Mouse (Mus musculus) ES-Bruce4 (cell line): Measurements from ENCODE around the gene Dusp10.

Source experiments
- CTCF ChIP-seq: IDR thresholded peaks from one replicate; pipeline ENCODE4 v1.8.1; 2011; ENCODE audit warnings: low read depth, low read length
- POLR2A ChIP-seq: IDR thresholded peaks from one replicate; pipeline ENCODE4 v1.8.1; 2011; ENCODE audit warnings: low read length; ENCODE audit not compliant: insufficient read depth

DNA sequence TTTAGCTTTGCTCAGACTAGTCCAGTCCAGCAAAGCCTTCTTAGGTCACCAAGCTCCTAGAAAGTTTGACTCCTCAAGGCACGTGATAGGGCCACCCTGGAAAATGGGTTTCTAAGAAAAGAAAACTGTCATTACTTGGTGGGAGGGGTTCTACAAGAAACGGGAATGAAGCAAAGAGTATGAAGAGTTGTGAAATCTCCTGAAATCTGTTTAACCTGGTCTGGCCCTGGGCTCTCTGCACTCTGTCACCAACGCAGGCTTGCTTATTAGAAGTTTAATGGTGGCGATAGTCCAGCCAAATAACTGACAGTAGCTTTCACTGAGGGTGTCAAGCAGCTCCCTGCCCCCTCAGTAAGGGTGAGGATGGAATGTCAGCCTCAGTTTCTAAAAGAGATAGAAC lies 40.0 kb downstream of the Dusp10 start:
- TF ChIP-seq CTCF (no peak), POLR2A (no peak)
